Mouse (Mus musculus) testis, postnatal 14 days (tissue): ENCODE data around the gene Kat14.
"Not testable (repeated sequence)": the region's sequence is repeated elsewhere in the genome, so short reads cannot be mapped to it uniquely, and the experiment has no call there.

Experiments
- DNase-seq: peaks from one replicate; pipeline ENCODE4 v3.0.0; 2021; ENCODE audit warnings: low spot score

The Kat14 gene

DNA sequence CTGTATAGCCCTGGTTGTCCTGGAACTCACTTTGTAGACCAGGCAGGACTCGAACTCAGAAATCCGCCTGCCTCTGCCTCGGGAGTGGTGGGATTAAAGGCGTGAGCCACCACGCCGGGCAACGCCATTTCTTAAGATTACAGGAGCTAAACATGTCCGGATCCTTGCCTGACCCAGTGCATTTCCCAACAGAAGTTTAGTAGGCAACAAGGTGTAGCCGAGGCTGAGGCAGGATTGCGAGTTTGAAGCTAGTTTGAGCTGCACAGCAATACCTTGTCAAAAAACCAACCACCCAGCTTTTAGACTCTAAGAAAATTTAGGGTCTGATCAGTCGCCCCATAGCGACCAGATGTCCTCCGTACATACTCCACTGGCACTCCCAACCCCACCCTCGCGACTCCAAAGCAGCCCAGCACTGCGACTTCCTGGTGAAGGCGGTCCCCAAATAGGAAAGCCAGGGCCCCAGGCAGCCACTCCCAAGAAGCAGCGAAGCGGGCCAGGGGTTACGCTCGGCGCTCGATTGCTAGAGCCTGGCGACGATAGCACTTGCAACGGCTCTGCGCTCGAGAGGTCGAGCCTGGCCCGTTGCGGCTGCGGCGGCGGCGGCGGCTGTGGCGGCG, at the start of gene Kat14, which contains the start of gene Pet117:
Gene Kat14, plus strand, starts transcription at position 584 of the 620 bp plus-strand sequence.
Gene Pet117, plus strand, starts transcription at position 597 of the 620 bp plus-strand sequence.
- peak; percentile 96 for DNase-seq

DNA sequence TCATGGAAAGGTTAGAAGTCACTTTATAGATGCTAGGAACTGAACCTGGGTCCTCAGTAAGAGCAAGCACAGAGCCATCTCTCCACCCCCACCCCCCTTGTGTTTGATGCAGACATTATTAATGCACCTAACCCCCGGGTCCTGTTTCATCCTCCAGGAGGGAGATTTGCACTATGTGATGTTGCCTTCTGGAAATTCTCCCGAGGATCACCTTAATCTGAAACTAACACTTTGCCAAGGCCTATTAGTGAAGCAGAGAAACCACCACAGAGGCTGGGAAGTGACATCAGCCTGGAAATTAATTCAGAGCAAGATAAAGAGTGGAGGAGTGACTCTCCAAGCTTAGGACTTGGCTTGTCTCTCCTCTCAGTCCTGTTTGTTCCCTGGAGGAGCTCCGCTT, 44.6 kb upstream of the Kat14 start:
- no peak for DNase-seq

DNA sequence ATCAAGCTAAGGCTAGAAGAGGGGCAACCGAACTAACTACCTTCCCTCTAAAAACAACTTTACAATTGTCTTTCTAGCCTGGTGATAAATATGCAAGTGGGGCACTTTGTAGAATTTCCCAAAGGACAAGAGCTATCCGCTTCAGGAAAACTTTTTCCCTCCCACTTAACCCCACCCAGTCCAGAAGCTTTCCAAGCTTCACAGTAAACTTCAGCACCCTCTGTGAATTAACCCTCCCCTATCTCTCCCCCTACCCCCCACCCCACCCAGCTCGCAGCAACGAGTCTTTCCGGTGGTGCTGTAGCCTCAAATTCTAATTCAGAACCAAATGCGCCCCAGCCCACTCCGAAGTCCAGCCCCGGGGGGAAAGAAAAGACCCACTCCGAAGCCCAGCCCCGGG, 39.3 kb upstream of the Kat14 start:
- DNase-seq = no peak

DNA sequence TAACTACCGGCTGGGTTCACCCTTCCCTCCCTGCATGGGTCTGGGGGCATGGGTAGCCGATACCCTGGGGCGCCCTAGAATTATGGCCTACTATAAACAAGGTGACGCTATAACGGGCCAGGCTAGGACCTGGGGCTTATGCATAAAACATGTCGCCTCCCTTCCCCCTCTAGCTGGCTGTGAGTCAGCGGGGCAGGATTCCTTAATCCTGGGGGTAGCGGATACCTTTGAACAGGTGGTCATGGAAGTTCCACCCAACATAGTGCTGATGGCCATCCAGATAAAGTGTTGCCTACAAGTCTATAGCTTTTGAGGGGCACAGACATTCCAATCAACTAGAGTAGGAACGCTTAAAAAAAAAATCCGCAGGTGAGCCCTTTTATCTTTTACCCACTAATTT, 38.8 kb upstream of the Kat14 start:
- DNase-seq = no peak

DNA sequence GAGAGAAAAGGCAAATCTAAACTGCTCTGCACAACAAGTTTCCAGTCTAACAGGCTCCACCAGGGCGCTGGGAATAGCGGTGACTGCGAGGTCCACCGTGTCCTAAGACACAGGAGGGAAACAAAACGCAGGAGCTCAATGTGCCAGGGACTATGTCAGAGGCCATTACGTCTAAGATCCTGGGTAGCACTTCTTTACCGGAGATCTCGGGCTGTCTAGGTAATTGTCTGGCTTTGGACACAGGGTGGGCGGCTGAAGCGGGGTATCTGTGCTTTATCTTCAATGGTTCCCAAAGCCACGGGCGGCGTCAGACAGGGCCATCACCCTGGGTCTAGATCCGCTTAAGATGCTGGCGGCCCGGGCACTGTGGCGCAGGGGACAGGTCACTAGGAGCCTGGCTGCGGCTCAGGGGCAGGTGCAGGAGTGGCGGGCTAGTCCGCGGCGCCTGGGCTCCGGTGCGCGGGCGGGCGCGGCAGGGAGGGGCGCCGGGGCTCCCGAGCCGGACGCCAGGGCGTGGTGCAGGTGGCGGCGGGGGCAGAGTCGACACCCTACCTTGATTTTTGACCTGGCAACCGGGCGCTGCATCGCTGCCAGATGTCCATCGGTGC, 38.3 kb upstream of the Kat14 start:
- DNase-seq = no peak

DNA sequence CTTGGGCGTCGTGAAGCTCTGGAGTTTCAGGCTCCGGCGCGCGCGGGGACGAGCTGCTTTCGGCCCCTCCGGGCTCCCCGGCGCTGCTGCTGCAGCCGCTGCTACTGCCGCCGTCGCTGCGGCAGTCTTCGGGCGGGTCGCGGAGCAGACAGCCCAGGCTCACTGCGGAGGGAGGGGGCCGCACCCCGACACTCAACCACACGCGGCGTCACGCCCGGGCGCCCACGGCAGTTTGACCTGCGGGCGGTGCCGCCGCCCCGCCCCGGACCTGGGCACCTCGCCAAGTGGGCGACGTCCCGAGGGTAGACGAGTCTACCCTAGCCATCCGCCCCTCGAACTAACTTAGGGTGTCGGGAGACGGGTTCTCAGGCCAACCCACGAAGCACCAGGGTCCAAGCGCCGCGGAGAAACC, 37.8 kb upstream of the Kat14 start:
- peak; percentile 12 for DNase-seq

DNA sequence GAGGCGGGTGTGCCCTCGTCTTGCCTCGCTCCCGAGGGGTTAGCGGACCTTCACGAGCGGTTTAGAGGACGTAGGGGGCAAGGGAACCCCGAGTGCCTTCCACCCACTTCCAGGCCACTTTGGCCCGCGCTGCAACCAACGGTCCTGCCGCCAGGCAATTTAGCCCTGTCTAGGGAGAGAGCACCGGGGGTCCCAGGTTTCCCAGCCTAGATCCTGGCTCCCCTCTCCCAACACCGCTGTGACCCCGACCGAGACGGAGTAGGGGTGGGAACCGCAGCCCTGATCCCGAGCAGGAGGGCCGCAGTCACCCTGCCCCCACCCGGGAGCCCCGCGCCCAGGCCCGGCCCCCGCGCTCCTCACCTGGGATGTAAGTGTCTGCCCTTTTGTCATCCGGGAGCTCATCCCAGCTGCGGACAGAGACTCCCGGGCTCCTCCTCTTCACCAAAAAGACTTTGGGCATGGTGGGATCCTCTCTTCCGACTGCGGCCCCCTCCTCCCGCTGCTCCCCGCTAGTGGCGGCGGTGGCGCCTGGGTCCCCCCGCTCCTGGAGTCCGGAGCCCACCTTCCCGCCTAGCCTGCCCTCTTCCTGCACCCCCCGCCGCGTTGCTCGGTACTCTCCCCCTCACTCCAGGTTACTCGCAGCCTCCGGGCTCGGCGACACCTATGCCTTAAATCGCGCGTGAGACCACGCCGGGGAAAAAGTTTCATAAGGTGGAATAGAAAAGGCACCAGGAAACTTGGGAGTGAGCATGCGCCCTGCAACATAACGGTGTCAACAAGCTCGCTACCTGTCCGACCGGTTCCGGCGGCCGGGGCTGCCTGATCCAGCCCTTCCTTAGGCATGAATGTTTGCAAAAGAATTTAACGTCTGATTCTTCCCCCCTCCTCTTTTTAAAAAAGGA, 37.1 kb upstream of the Kat14 start, which contains the start of gene Ovol2:
Gene Ovol2, minus strand, starts transcription at position 746 of the 902 bp plus-strand sequence.
- DNase-seq = peak; percentile 38

DNA sequence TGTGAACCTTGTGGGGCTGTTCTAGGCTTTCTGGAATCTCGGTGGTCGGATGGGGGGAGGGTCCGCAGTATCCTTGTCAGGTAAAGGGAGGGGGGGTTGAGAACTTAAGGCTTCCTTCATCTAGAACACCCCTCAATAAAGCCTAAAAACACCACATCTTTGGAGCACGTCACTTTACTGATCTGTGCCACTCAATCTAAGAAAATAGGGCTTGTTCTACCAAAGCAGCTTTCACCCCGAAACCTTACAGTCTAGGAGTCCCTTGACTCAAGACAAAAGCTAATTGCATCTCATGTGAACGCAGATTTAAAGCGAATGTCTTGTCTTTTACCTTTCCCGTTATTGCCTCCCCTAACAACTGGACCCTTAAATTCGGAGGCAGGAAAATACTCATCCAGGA, 36.3 kb upstream of the Kat14 start:
- no peak for DNase-seq

DNA sequence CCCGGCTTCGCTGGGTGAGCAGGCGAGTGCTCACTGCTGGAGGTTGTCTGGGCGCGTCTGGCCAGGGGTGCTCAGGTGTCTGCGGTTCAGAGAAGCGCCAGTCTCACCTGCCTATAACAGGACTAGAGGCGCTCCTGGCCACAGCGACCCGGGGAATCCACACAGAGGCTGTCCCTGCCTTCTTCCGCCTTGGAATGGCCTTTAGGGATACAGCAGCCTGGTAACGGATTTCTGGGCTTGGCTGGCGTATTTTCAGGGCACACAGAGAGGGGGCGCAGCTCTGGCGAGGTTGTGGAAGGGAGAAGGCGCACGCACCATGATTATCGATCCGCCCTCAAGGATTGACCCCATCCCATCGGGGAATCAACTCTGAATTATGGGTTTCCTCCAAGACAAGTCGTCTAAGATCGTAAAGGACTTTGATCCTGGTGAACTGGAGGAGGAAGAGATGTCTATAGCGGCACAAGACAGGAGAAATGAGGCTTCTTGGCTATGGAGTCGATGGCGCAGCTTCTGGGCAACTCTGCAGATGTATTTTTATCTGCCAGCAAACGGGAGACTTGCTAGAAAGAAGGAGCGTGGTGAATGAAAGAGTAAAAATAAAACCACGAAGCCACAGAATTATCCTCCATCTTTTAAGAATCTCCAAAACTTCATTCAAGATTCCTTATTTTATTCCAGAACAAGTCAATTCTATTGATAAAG, 35.5 kb upstream of the Kat14 start:
- DNase-seq = peak; percentile 40

DNA sequence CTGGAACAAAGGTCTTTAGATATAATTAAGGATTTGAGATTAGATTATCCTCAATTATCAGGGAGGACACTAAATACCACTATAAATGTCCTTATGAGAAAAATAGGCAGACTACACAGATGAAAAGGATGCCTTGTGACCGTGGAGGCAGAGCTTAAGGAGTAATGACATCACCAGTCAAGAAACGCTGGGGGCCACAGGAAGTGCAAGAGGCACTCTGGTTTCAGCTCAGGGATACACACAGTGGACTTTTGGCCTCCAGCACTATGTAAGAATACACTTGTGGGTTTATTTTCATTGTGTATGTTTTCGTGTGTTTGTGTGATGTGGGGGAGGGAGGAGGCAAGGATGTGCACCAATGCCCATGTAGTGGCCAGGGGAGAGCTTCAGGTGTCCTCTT, 31.6 kb upstream of the Kat14 start:
- no peak for DNase-seq

DNA sequence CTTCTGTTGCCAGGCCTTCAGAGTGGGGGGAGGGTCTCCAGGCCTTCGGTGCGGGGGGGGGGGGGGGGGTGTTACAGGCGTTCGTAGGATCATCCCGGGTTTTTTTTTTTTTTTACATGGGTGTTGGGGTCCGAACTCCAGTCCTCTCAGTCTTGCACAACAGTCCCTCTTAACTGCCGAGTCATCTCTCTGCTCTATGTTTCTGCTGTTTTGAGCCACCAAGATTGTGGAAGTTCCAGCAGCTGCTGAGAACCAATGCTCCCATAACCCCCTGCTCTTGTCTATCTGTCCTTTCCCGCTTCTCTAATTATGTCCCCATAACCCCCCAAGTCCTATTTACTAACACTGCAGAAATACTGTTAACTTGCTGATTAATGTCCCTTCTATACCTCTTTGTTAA, 31.1 kb upstream of the Kat14 start:
- DNase-seq = no peak

DNA sequence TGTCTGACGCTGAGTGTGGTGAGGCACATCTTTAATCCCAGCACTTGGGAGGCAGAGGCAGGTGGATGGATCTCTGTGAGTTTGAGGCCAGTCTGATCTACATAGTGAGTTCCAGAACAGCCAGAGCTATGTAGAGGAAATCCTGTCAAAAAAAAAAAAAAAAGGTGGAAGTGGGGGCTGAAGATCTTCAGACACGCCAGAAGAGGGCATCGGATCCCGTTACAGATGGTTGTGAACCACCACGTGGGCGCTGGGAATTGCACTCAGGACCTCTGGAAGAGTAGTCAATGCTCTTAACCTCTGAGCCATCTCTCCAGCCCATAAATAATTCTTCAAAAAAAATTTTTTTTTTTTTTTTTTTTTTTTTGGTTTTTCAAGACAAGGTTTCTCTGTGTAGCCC, 30.6 kb upstream of the Kat14 start:
- DNase-seq = not testable (repeated sequence)

DNA sequence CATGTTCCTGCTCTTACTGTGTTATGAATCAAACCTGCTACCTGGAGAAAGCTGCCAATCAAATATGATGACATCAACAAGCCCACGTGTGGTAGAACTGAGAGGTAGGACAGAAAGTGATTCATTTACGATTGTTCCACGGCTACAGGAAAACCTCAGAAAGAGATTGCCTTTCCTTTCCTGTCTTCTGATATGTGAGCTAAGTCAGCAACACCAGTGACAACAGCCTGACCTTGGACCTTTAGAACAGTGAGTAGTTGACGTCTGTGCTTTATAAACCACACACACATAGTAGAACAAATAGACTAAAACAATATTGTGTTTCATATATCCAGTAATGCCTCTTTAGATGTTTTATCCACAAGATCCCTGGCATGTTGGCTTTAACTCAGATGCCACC, 25.6 kb upstream of the Kat14 start:
- DNase-seq = no peak

DNA sequence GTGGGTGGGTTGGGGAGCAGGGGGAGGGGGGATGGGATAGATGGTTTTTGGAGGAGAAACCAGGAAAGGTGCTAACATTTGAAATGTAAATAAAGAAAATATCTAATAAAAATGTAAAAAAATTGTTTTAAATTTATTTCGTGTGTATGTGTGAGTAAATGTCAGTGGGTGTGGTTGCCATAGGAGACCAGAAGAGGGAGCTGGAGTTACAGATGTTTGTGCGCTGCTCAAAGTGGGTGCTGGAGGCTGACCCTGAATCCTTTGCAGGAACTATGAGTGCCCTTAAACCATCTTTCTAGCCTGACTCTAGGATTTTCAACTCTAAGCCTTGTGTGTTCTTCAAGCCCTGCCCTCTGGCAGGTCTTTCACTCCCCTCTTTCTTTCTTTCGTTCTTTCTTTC, 20.3 kb upstream of the Kat14 start:
- DNase-seq = no peak

DNA sequence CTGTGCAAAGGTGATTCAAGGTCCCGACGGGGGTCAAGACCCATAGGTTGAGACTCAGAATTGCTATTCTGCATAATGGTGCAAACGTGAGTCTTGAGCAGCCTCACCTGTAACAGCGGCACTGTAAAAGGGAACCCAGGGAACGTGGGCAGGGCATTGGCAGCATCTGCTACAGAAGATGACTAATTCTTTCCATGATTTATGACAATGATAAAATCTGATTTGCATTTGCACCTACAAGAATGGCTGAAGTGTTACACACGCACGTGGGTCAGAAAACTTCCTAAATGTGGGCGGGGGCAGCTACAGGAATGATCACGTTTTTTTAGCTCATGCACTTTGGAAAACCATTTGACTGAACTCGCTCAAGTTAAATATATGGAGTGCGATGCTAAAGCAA, 15.9 kb upstream of the Kat14 start:
- no peak for DNase-seq

DNA sequence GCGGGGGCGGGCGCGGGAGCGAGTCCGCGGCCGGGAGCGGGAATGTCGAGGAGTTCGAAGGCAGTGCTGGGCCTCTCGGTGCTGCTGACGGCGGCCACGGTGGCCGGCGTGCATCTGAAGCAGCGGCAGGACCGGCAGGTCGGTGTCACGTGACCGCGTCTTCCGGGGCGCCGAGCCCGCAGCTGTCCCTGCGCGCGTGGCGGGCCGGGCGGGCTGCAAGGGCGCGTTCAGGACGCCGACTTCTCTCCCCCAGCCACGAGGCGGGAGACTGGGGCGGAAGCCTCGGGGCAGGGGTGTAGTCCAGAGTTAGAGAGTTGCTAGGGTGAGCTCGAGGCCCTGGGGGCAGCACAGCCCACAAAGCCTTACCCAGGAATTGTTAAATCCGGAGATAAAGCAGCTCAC, 238 bp downstream of the Kat14 start:
- DNase-seq = peak; percentile 84

DNA sequence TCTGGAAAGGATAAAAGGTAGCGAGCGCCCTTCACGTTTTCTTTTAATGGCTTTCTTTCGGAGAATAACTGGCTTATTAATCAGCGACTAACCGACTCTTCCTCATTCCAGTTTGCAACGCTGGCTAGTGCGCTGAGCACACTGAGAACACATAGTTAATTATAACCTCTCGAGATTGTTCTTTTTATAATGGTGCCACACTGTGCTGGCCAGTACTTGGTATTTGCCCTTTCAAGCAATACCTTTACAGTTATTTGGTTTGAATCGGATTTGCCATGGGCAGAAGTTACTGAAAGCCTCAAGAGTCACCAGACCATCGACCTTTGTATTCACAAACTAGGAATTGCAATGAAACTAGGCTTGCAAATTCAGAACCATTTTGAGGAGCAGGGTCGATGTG, 728 bp downstream of the Kat14 start:
- no peak for DNase-seq

DNA sequence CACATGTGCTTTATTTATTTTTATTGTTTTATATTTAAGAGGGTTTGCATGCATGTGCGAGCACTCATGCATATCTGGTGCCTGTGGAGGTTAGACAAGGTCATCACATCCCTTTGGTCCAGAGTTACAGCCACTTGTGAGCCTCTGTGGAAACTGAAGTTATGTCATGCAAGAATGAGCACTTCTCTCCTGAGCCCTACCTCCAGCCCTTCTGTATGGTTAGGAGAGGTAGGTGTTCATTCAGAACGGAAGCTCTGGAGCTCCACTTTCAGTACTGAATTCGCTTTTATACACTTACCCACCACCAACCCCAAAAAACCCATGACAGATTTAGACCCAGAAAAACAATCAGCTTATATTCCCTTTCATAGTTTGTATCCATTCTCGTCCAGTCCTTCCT, 2.8 kb downstream of the Kat14 start:
- no peak for DNase-seq

DNA sequence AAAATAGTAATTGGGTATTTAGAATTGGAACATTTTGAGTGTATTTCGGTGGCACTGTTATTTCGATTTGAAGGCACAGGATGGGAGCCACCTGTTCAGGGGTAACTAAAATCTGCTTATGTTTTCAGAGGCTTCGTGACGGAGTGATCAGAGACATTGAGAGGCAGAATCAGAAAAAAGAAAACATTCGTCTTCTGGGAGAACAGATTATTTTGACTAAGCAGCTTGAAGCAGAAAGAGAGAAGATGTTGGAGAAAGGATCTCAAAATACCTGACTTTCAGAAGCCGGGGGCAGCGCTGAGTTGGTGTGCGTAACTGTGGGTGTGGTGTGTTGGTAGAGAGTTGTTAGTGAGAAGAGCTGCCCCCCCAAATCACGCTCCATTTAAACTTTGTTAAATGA, 4.3 kb downstream of the Kat14 start:
- no peak for DNase-seq

DNA sequence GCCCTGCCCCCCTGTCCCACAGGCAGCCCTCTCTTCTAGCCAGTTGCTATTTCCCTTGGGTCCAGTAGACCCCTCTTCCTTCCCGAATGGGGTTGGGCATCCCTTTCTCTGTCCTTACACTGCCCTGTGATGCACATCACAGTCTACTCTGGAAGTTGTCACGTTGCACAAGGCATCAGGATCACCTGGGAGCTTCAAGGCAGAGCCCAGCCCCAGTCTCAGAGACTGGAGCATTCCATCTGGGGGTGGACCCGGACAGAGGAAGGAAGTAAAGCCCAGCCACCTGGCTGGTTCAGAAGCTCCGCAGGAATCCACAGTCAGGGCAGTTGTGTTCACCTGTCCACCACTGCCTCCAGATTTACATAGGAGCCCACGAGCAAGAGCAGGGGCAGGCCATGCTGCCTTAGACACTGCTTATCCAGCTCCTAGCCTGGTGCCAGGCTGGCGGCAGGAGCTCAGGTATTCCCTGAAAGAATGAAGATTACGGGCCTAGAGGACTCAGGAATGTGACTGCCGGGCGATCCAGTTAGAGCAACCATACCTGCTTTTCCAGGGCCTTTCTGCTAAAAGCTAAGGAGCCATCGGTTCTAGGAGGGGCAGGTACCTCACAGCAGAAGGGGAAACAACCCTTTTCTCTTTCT, 6.4 kb downstream of the Kat14 start:
- DNase-seq = no peak

DNA sequence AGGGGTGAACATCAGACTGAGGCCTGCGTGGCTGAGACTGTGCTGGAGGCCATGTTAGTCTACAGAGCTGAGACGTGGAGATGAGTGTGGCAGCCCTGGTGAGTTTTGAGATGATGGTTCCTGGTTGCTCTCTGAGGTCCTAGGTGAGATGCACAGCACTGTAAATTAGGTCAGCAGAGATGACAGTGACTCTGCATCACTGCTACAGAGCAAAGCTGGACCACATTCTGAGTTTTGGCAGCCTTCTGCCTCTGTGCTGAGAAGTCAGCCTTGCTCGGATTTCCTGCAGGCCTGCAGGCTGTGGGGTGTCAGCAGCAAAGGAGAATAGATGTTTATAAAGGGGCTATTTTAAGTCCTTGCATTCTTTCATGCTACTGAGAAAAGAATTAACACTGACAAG, 12.5 kb downstream of the Kat14 start:
- DNase-seq = no peak

DNA sequence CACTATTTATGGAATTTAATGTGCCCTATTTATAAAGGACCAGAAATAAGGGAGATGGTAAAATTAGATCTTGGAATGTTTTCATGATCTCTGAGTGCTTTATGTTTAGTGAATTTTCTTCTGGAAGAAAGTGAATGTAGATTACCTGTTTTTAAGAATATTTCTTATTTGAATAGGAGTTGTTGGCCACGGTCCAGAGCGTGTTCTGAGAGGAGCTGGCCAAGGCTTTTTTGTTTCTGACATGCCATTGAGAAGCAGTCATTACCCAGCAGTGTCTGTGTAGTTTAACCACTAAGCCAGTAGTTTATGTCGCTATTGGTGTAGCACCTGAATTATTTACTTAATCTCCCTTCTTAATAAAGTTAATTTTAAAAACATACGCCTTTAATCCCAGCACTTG, 13.0 kb downstream of the Kat14 start:
- no peak for DNase-seq
